In the genomic region with DNA sequence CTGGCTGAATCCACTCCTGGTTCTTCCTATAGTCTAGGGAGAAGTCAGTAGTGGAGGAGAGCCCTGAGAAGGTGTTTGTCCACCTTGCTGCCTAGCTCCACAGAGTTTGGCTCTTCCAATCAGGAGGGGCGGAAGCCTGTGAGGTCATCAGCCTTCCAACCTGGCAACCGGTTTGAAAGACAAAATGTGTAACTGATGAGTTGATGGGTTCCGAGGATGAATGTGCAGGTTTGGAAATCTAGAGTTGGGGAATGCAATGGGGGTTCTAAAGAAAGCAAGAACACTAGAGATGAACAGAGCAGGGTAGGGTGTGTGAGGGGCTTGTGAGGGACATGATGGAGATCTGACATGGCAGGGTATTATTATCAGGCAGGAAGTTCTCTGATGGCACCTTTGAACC, we compare ENCODE assay signal across 19 mouse cellular contexts. TPM values are rescaled to one million over a fixed set of nuclear protein-coding genes. Genes with fewer than 3 reads are reported as not detected.
DNase-seq lines count a peak whose midpoint lies in the region; TF ChIP-seq lines count a peak whose summit lies in the region.
"Had no signal": no experiment of that assay in that cellular context is flagged by ENCODE, and none has a peak within 500 bp of the region (broad histone marks: within the 10 kb centered on the region; RNA-seq: fewer than 3 reads in every experiment).

A gene (minus strand): TSS at position 101 of the 400 bp plus-strand sequence.

- no peaks in the 10 kb centered on the region for H3K36me3 ChIP-seq in testis, adult 2 months (ENCODE audit: control insufficient read depth, insufficient read depth, low read length)
- H3K36me3 ChIP-seq: G1E had no signal

- H3K27me3 ChIP-seq in testis, adult 2 months (ENCODE audit: control insufficient read depth, insufficient read depth, low read length), result no peaks in the 10 kb centered on the region
- H3K27me3 ChIP-seq: Patski had no signal

- no peak for DNase-seq in testis, postnatal 10 days (ENCODE audit: low spot score)
- DNase-seq: adrenal gland, adult 2 months; adrenal gland, adult 8-10 months; adrenal gland, postnatal 10 days; adrenal gland, postnatal 14 days; adrenal gland, postnatal 25 days; adrenal gland, postnatal 36 days; B cell, adult 2 months; cerebellum, adult 11 months; cerebellum, adult 11-12 months; cerebellum, adult 18-20 months; cerebellum, adult 2 months had no signal

- peaks cover 9% of the 10 kb centered on the region for H3K4me1 ChIP-seq in testis, adult 2 months (ENCODE audit: control insufficient read depth, insufficient read depth, low read length)

- H3K27ac ChIP-seq in testis, adult 2 months (ENCODE audit: control insufficient read depth, insufficient read depth, low read depth, low read length), result peak within 1 kb of the TSS; percentile 79; the same call in 1 of the 2 replicates

- no peak for TF ChIP-seq CTCF in testis, adult 2 months (IDR thresholded peaks at IDR 0.05; ENCODE audit: control insufficient read depth, insufficient read depth, insufficient replicate concordance, low read depth, low read length)

- H3K4me3 ChIP-seq in testis, adult 2 months (ENCODE audit: control insufficient read depth, low read depth, low read length), result peak within 1 kb of the TSS; percentile 86

- TF ChIP-seq POLR2A in testis, adult 2 months (IDR thresholded peaks at IDR 0.05; ENCODE audit: control insufficient read depth, low read depth, low read length), result peak; percentile 63; the same call in 1 of the 2 replicates

RNA-seq across cellular contexts. Expression of the gene that starts here (rescaled TPM):
- 12.1 and 12.9 TPM in 2 replicates for polyA plus RNA-seq in testis, adult 2 months (2012; rRNA removed)
- polyA plus RNA-seq: activated CD4-positive, CD25-positive, alpha-beta regulatory T cell, adult 4 months; adrenal gland, adult 2 months; brain, embryonic 14.5 days; C2C12; CD4-positive, CD25-positive, alpha-beta regulatory T cell, adult 4 months; cerebellum, adult 2 months; G1E; Patski had no signal
